Mouse (Mus musculus) embryonic facial prominence, embryonic 14.5 days (tissue): ENCODE results near the gene Muc5ac. TPM values are rescaled to one million over a fixed set of nuclear protein-coding genes. Genes with fewer than 3 reads are reported as not detected.

Experiments used
- ATAC-seq: fragments of 200-750 bp; cut with Nextera tagmentation; 2 replicates; pipeline ENCODE4 v1.8.0; 2017; ENCODE audit warnings: low read depth, moderate number of reproducible peaks, moderate TSS enrichment
- DNase-seq: peaks from one replicate; pipeline ENCODE4 v3.0.0-alpha.2; 2015; ENCODE audit warnings: low spot score
- H3K27ac ChIP-seq: fragments of 300-500 bp; sonication (generic); replicated peaks from 2 replicates; pipeline ENCODE4 v1.5.1; 2014; ENCODE audit warnings: low read depth, mild to moderate bottlenecking, low read length, moderate library complexity
- H3K27me3 ChIP-seq: fragments of 300-500 bp; sonication (generic); replicated peaks from 2 replicates; pipeline ENCODE4 v1.6.1; 2014; ENCODE audit warnings: low read length; ENCODE audit not compliant: control insufficient read depth, insufficient read depth
- H3K36me3 ChIP-seq: fragments of 300-500 bp; sonication (generic); 2 replicates; pipeline ENCODE4 v1.6.1; 2014; ENCODE audit warnings: low read length, mixed read lengths; ENCODE audit not compliant: control insufficient read depth, insufficient read depth
- H3K4me1 ChIP-seq: fragments of 300-500 bp; sonication (generic); 2 replicates; pipeline ENCODE4 v1.6.1; 2014; ENCODE audit warnings: antibody characterized with exemption, low read length; ENCODE audit not compliant: control insufficient read depth, insufficient read depth
- H3K4me2 ChIP-seq: fragments of 300-500 bp; sonication (generic); 2 replicates; pipeline ENCODE4 v1.6.1; 2014; ENCODE audit warnings: low read depth, mild to moderate bottlenecking, low read length, moderate library complexity, mixed read lengths
- H3K4me3 ChIP-seq: fragments of 300-500 bp; sonication (generic); 2 replicates; pipeline ENCODE4 v1.5.1; 2014; ENCODE audit warnings: low read depth, mild to moderate bottlenecking, low read length
- H3K9ac ChIP-seq: fragments of 300-500 bp; sonication (generic); 2 replicates; pipeline ENCODE4 v1.6.1; 2014; ENCODE audit warnings: low read depth, mild to moderate bottlenecking, low read length, moderate library complexity, mixed read lengths
- H3K9me3 ChIP-seq: fragments of 300-500 bp; sonication (generic); 2 replicates; pipeline ENCODE4 v1.6.1; 2016; ENCODE audit warnings: low read length; ENCODE audit not compliant: control insufficient read depth
- WGBS: fragments of 180-500 bp; shearing (Covaris S2); extraction: QIAGEN DNeasy Blood & Tissue Kit; methylation state at CpG from one replicate; pipeline ENCODE4 v1.1.7; 2014; 5-methylcytosine and 5-hydroxymethylcytosine counted together
- polyA plus RNA-seq: library from polyadenylated mRNA; unstranded; fragments of >200 nt; fragmentation: Nextera tagmentation; extraction: Ambion mirVana; gene quantifications from 2 replicates; pipeline ENCODE4 v1.2.1, GENCODE M21; 2014

The Muc5ac gene
- polyA plus RNA-seq, 1 experiment from 2014 or later = 0.04 TPM

GRCm38 (mm10) chr7:141840354-141840753 is 51.6 kb downstream of the Muc5ac start:
- DNase-seq = no peak
- Histone ChIP-seq H3K27ac (no peak overlapping the region), H3K4me3 (no peak overlapping the region), H3K9ac (no peak overlapping the region), H3K4me2 (no peak overlapping the region), H3K9me3 (no peaks in the 10 kb centered on the region), H3K4me1 (no peaks in the 10 kb centered on the region), H3K27me3 (no peaks in the 10 kb centered on the region), H3K36me3 (no peaks in the 10 kb centered on the region)
- no peak for ATAC-seq
- 79% methylated on average over 10 of the region's 10 CpGs for WGBS

DNA sequence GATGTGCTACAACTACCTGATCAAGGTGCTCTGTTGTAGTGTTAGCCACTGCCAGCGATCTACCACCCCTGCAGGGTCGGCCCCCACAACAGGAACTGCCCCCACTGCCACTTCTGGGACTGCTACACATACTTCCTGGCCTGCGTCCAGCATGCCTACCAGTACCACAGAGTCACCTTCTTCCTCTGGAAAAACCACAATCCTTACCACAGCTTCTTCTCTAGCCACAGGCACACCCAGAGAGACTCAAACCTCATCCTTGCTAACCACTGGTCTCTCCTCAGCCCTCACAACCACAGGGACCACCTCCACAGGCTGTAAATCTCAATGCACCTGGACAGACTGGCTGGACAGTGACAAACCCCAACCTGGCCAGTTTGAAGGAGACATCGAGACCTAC is 72.3 kb downstream of the Muc5ac start:
- no peak overlapping the region for H3K4me3 ChIP-seq
- H3K36me3 ChIP-seq = no peaks in the 10 kb centered on the region
- DNase-seq (no peak), ATAC-seq (no peak)
- H3K4me2 ChIP-seq = no peak overlapping the region
- H3K9me3 ChIP-seq = no peaks in the 10 kb centered on the region
- no peaks in the 10 kb centered on the region for H3K27me3 ChIP-seq
- H3K4me1 ChIP-seq = no peaks in the 10 kb centered on the region
- no peak overlapping the region for H3K9ac ChIP-seq
- no peak overlapping the region for H3K27ac ChIP-seq
- 62% methylated on average over 4 of the region's 4 CpGs for WGBS

Other genes starting within 250 kb of the Muc5ac start
- gene Chid1, start 249.1 kb upstream of the Muc5ac start, polyA plus RNA-seq = 47.4 and 47.9 TPM in 2 replicates
- 68.0 and 73.8 TPM in 2 replicates for gene Ap2a2, start 226.8 kb upstream of the Muc5ac start, polyA plus RNA-seq
- gene Muc6, start 133.7 kb upstream of the Muc5ac start, polyA plus RNA-seq = 0.17 and 0.19 TPM in 2 replicates
- gene Muc2, start 98.6 kb upstream of the Muc5ac start, polyA plus RNA-seq = 0.68 and 1.3 TPM in 2 replicates
- 0.07 and 0.17 TPM in 2 replicates for gene Muc5b, start 50.1 kb downstream of the Muc5ac start, polyA plus RNA-seq
- 48.9 and 50.1 TPM in 2 replicates for gene Tollip, start 129.5 kb downstream of the Muc5ac start, polyA plus RNA-seq
- gene Brsk2, start 160.8 kb downstream of the Muc5ac start, polyA plus RNA-seq = 1.3 TPM in 2 replicates